Comparison of ENCODE assay signal across 16 mouse cellular contexts in the genomic region with DNA sequence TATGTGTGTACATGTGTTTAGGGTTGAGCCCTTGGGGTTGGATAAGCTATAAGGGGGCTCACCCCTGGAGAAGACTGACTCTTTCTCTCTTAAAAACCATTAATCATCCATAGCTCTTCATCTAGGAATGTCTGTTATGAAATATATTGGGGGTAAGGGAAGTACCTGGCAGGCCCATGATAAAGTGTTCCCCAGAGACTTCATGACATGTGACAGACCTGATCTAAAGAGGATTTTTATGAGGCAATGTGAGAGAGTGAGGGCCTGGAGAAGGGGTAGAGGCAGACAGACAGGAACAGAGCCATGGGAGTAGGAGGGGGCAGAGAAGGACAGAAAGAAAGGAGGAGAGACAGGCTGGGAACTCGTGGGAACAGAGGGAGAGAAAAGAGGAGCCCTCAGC.
"Had no signal": no experiment of that assay in that cellular context is flagged by ENCODE, and none has a peak within 500 bp of the region (broad histone marks: within the 10 kb centered on the region; RNA-seq: fewer than 3 reads in every experiment).

No protein-coding gene starts in this region.

- H3K27me3 ChIP-seq: limb, embryonic 13.5 days; liver, embryonic 15.5 days; neural tube, embryonic 12.5 days; stomach, embryonic 15.5 days had no signal

- DNase-seq: kidney, adult 8-10 months; kidney, postnatal 25 days; lung, adult 2 months; lung, postnatal 36 days; midbrain, embryonic 14.5 days; right cerebral cortex, postnatal 14 days; thymus, postnatal 36 days had no signal

- H3K4me2 ChIP-seq: limb, embryonic 13.5 days; liver, embryonic 11.5 days; liver, embryonic 15.5 days; neural tube, embryonic 12.5 days; stomach, embryonic 15.5 days had no signal

- H3K4me3 ChIP-seq: left cerebral cortex, adult 2 months; limb, embryonic 13.5 days; liver, embryonic 15.5 days; midbrain, embryonic 10.5 days; myocyte; neural tube, embryonic 12.5 days; stomach, embryonic 15.5 days had no signal

- H3K36me3 ChIP-seq: limb, embryonic 13.5 days; liver, embryonic 15.5 days; midbrain, embryonic 10.5 days; neural tube, embryonic 12.5 days; stomach, embryonic 15.5 days had no signal

- H3K4me1 ChIP-seq: liver, embryonic 15.5 days; neural tube, embryonic 12.5 days; stomach, embryonic 15.5 days had no signal

- ATAC-seq: lung, postnatal 0 days had no signal

- H3K9me3 ChIP-seq: limb, embryonic 13.5 days; liver, embryonic 15.5 days; midbrain, embryonic 10.5 days; neural tube, embryonic 12.5 days; stomach, embryonic 15.5 days had no signal

- H3K9ac ChIP-seq: limb, embryonic 13.5 days; liver, embryonic 15.5 days; neural tube, embryonic 12.5 days; stomach, embryonic 15.5 days had no signal

- H3K27ac ChIP-seq: left cerebral cortex, adult 2 months; limb, embryonic 13.5 days; liver, embryonic 15.5 days; midbrain, embryonic 10.5 days; neural tube, embryonic 12.5 days; stomach, embryonic 15.5 days had no signal
